Comparison of ENCODE assay signal across 11 mouse cellular contexts in genomic region chr3:28410269-28410668, GRCm38 (mm10).
A peak's percentile ranks its signal among the peaks of the same experiment; 100 is the strongest.
DNase-seq lines count a peak whose midpoint lies in the region; ATAC-seq lines count a peak whose summit lies in the region.
"Had no signal": no experiment of that assay in that cellular context is flagged by ENCODE, and none has a peak within 500 bp of the region (broad histone marks: within the 10 kb centered on the region; RNA-seq: fewer than 3 reads in every experiment).

No protein-coding gene starts in this region.

- H3K4me1 ChIP-seq in hindbrain, embryonic 12.5 days, result peaks cover 12% of the 10 kb centered on the region
- H3K4me1 ChIP-seq in hindbrain, embryonic 13.5 days (replicated peaks), result peaks cover 30% of the 10 kb centered on the region
- peaks cover 2% of the 10 kb centered on the region; the same call in 1 of the 2 replicates for H3K4me1 ChIP-seq in neural tube, embryonic 12.5 days

- no peak overlapping the region for H3K27ac ChIP-seq in hindbrain, embryonic 12.5 days
- H3K27ac ChIP-seq in hindbrain, embryonic 13.5 days, result no peak overlapping the region
- no peak overlapping the region for H3K27ac ChIP-seq in neural tube, embryonic 12.5 days
- H3K27ac ChIP-seq: midbrain, embryonic 15.5 days had no signal

- H3K9ac ChIP-seq in hindbrain, embryonic 12.5 days, result no peak overlapping the region
- no peak overlapping the region for H3K9ac ChIP-seq in hindbrain, embryonic 13.5 days
- no peak overlapping the region for H3K9ac ChIP-seq in neural tube, embryonic 12.5 days
- H3K9ac ChIP-seq: hindbrain, embryonic 15.5 days; midbrain, embryonic 15.5 days had no signal

- H3K27me3 ChIP-seq in hindbrain, embryonic 12.5 days, result no peaks in the 10 kb centered on the region
- H3K27me3 ChIP-seq in hindbrain, embryonic 13.5 days, result no peaks in the 10 kb centered on the region
- no peaks in the 10 kb centered on the region for H3K27me3 ChIP-seq in neural tube, embryonic 12.5 days (replicated peaks)
- H3K27me3 ChIP-seq: hindbrain, embryonic 15.5 days; midbrain, embryonic 15.5 days had no signal

- H3K36me3 ChIP-seq in hindbrain, embryonic 12.5 days, result no peaks in the 10 kb centered on the region
- H3K36me3 ChIP-seq in hindbrain, embryonic 13.5 days, result no peaks in the 10 kb centered on the region
- H3K36me3 ChIP-seq in neural tube, embryonic 12.5 days, result no peaks in the 10 kb centered on the region
- H3K36me3 ChIP-seq: hindbrain, embryonic 15.5 days; midbrain, embryonic 15.5 days had no signal

- no peak overlapping the region for H3K4me3 ChIP-seq in hindbrain, embryonic 12.5 days
- no peak overlapping the region for H3K4me3 ChIP-seq in hindbrain, embryonic 13.5 days
- H3K4me3 ChIP-seq in neural tube, embryonic 12.5 days, result no peak overlapping the region
- H3K4me3 ChIP-seq: hindbrain, embryonic 15.5 days; midbrain, embryonic 15.5 days had no signal

- no peak for DNase-seq in neural tube, embryonic 10.5 days (ENCODE audit: extremely low spot score, low spot score)
- DNase-seq in embryo, embryonic 11 days, result peak; percentile 34
- no peak for DNase-seq in frontal cortex, postnatal 10 days (ENCODE audit: low spot score in 2 of 2)
- DNase-seq in layer of hippocampus, adult 11-12 months (ENCODE audit: low spot score), result no peak
- DNase-seq: right cerebral cortex, postnatal 14 days; thymus, postnatal 4 days had no signal

- ATAC-seq in hindbrain, embryonic 12.5 days (ENCODE audit: low FRiP score), result peak; percentile 62; the same call in 1 of the 2 replicates
- ATAC-seq in hindbrain, embryonic 13.5 days (ENCODE audit: low FRiP score), result no peak
- peak; percentile 77; the same call in 1 of the 2 replicates for ATAC-seq in neural tube, embryonic 12.5 days (ENCODE audit: low FRiP score, low read depth)
- ATAC-seq: midbrain, embryonic 15.5 days had no signal

- H3K9me3 ChIP-seq in hindbrain, embryonic 12.5 days (replicated peaks), result no peaks in the 10 kb centered on the region
- H3K9me3 ChIP-seq in hindbrain, embryonic 13.5 days, result no peaks in the 10 kb centered on the region
- no peaks in the 10 kb centered on the region for H3K9me3 ChIP-seq in neural tube, embryonic 12.5 days
- H3K9me3 ChIP-seq: hindbrain, embryonic 15.5 days; midbrain, embryonic 15.5 days had no signal

- H3K4me2 ChIP-seq in hindbrain, embryonic 12.5 days (replicated peaks), result no peak overlapping the region
- H3K4me2 ChIP-seq in hindbrain, embryonic 13.5 days, result no peak overlapping the region
- H3K4me2 ChIP-seq in neural tube, embryonic 12.5 days (replicated peaks), result no peak overlapping the region
- H3K4me2 ChIP-seq: hindbrain, embryonic 15.5 days; midbrain, embryonic 15.5 days had no signal

- 71% methylated on average over 3 of the region's 3 CpGs for WGBS in hindbrain, embryonic 12.5 days
- WGBS in hindbrain, embryonic 13.5 days, result 71% methylated on average over 3 of the region's 3 CpGs
- 75% methylated on average over 3 of the region's 3 CpGs for WGBS in neural tube, embryonic 12.5 days
